Mouse (Mus musculus) CH12.LX (cell line): ENCODE results near the gene Ring1. TPM values are rescaled to one million over a fixed set of nuclear protein-coding genes. Genes with fewer than 3 reads are reported as not detected.

Experiments
- DNase-seq: peaks from one replicate; pipeline ENCODE4 v3.0.0-alpha.2; 2013; ENCODE audit errors: extremely low read depth
- H3K27ac ChIP-seq: 2 replicates; pipeline ENCODE4 v1.5.1; 2012; ENCODE audit warnings: low read depth, mild to moderate bottlenecking, control low read depth, moderate library complexity; ENCODE audit not compliant: insufficient read depth
- H3K27me3 ChIP-seq: replicated peaks from 2 replicates; pipeline ENCODE3; 2012; ENCODE audit warnings: inconsistent platforms
- H3K36me3 ChIP-seq, 2 experiments: replicated peaks in 1 of 2; 2 replicates each; pipeline versions ENCODE3 to v1.6.1; 2012; ENCODE audit warnings: inconsistent platforms in 1 of 2, low read length in 1 of 2, mild to moderate bottlenecking in 1 of 2, mixed read lengths in 1 of 2, moderate library complexity in 1 of 2; ENCODE audit not compliant: control insufficient read depth in 1 of 2, insufficient read depth in 1 of 2
- H3K4me1 ChIP-seq, 2 experiments: 2 replicates each; pipeline ENCODE4 v1.6.1; 2012; ENCODE audit warnings: inconsistent platforms in 1 of 2, moderate library complexity in 1 of 2; ENCODE audit not compliant: insufficient read depth in 2 of 2, control insufficient read depth in 1 of 2
- H3K4me2 ChIP-seq: 2 replicates; pipeline ENCODE4 v1.6.1; 2012; ENCODE audit warnings: low read depth, mild to moderate bottlenecking, control low read depth; ENCODE audit not compliant: poor library complexity, insufficient read depth, severe bottlenecking
- H3K4me3 ChIP-seq, 3 experiments: fragments of 150-350 bp in 1 of 3; sonication (generic) in 1 of 3; replicated peaks in 1 of 3; 2 replicates each; pipeline versions ENCODE3 to v1.5.1; 2011 to 2012; ENCODE audit warnings: low read depth in 2 of 3, low read length in 2 of 3, mild to moderate bottlenecking in 2 of 3, moderate library complexity in 2 of 3, control low read depth in 1 of 3, improper control_type of control experiment in 1 of 3, inconsistent platforms in 1 of 3, mixed read lengths in 1 of 3; ENCODE audit not compliant: poor library complexity in 1 of 3
- H3K79me2 ChIP-seq: replicated peaks from 2 replicates; pipeline ENCODE4 v1.6.1; 2012; ENCODE audit warnings: mild to moderate bottlenecking, moderate library complexity; ENCODE audit not compliant: control insufficient read depth, poor library complexity, insufficient read depth, severe bottlenecking; ENCODE audit errors: extremely low read depth
- H3K9ac ChIP-seq: 2 replicates; pipeline ENCODE4 v1.6.1; 2012; ENCODE audit warnings: low read depth, mild to moderate bottlenecking, control low read depth, moderate library complexity; ENCODE audit not compliant: insufficient read depth
- H3K9me3 ChIP-seq: replicated peaks from 2 replicates; pipeline ENCODE3; 2012; ENCODE audit warnings: low read length, inconsistent platforms, mixed read lengths
- CHD2 ChIP-seq: IDR thresholded peaks from 2 replicates; pipeline ENCODE4 v1.6.1; 2011; ENCODE audit warnings: low read length, improper control_type of control experiment
- CTCF ChIP-seq, 2 experiments: IDR thresholded peaks in 1 of 2; conservative IDR thresholded peaks in 1 of 2; 2 replicates each; pipeline ENCODE4 v1.5.1; 2011 to 2012; ENCODE audit warnings: low read depth in 2 of 2, low read length in 2 of 2, improper control_type of control experiment in 1 of 2, inconsistent platforms in 1 of 2, mild to moderate bottlenecking in 1 of 2, moderate library complexity in 1 of 2
- ELF1 ChIP-seq: IDR thresholded peaks from 2 replicates; pipeline ENCODE4 v1.6.1; 2014; ENCODE audit warnings: low read depth, mild to moderate bottlenecking, inconsistent platforms, low read length, improper control_type of control experiment
- HCFC1 ChIP-seq: IDR thresholded peaks from 2 replicates; pipeline ENCODE4 v1.6.1; 2012; ENCODE audit warnings: low read depth, mild to moderate bottlenecking, inconsistent platforms, low read length, improper control_type of control experiment
- IRF4 ChIP-seq: IDR thresholded peaks from 2 replicates; pipeline ENCODE4 v1.6.1; 2014; ENCODE audit warnings: low read depth, mild to moderate bottlenecking, inconsistent platforms, low read length, improper control_type of control experiment
- KAT2A ChIP-seq: IDR thresholded peaks from 2 replicates; pipeline ENCODE4 v1.6.1; 2012; ENCODE audit warnings: low read length, improper control_type of control experiment, inconsistent platforms; ENCODE audit not compliant: insufficient replicate concordance
- MAX ChIP-seq: IDR thresholded peaks from 2 replicates; pipeline ENCODE4 v1.6.1; 2011; ENCODE audit warnings: low read length, improper control_type of control experiment
- MYC ChIP-seq: IDR thresholded peaks from 2 replicates; pipeline ENCODE4 v1.6.1; 2011; ENCODE audit warnings: low read depth, mild to moderate bottlenecking, improper control_type of control experiment, low read length
- NELFE ChIP-seq: IDR thresholded peaks from 2 replicates; pipeline ENCODE4 v1.6.1; 2011; ENCODE audit warnings: low read depth, low read length, improper control_type of control experiment
- PAX5 ChIP-seq: IDR thresholded peaks from 2 replicates; pipeline ENCODE4 v1.6.1; 2012; ENCODE audit warnings: low read length, inconsistent platforms, mixed read lengths
- POLR2AphosphoS2 ChIP-seq: IDR thresholded peaks from 2 replicates; pipeline ENCODE4 v1.6.1; 2011; ENCODE audit warnings: low read depth, low read length, improper control_type of control experiment
- RAD21 ChIP-seq: IDR thresholded peaks from 2 replicates; pipeline ENCODE4 v1.6.1; 2011; ENCODE audit warnings: low read depth, mild to moderate bottlenecking, low read length, improper control_type of control experiment, moderate library complexity
- SIN3A ChIP-seq: IDR thresholded peaks from 2 replicates; pipeline ENCODE4 v1.6.1; 2012; ENCODE audit warnings: low read length, improper control_type of control experiment, inconsistent platforms
- SMC3 ChIP-seq: IDR thresholded peaks from 2 replicates; pipeline ENCODE4 v1.6.1; 2011; ENCODE audit warnings: low read depth, low read length, improper control_type of control experiment
- TCF12 ChIP-seq: IDR thresholded peaks from 2 replicates; pipeline ENCODE4 v1.6.1; 2014; ENCODE audit warnings: low read depth, mild to moderate bottlenecking, inconsistent platforms, low read length, improper control_type of control experiment
- USF2 ChIP-seq: conservative IDR thresholded peaks from 2 replicates; pipeline ENCODE4 v1.6.1; 2011; ENCODE audit warnings: low read depth, low read length, improper control_type of control experiment
- ZMIZ1 ChIP-seq: IDR thresholded peaks from 2 replicates; pipeline ENCODE4 v1.6.1; 2012; ENCODE audit warnings: low read depth, mild to moderate bottlenecking, inconsistent platforms, low read length, improper control_type of control experiment
- ZNF384 ChIP-seq: IDR thresholded peaks from 2 replicates; pipeline ENCODE4 v1.6.1; 2012; ENCODE audit warnings: low read depth, low read length, improper control_type of control experiment, inconsistent platforms
- dilution Hi-C: fragments of 300-500 bp; cut with MboI; formaldehyde crosslinking; loops from 2 replicates; pipeline ENCODE4 v1.14.3; 2020; ENCODE audit warnings: low sequenced_read_pairs; ENCODE audit not compliant: extremely low pct_unique_long_range_greater_than_20kb, extremely low pct_ligation_motif_present
- in situ Hi-C: fragments of 300-500 bp; cut with MboI; formaldehyde crosslinking; loops from 3 replicates; pipeline ENCODE4 v1.14.3; 2019; ENCODE audit warnings: low sequenced_read_pairs, low pct_ligation_motif_present, low pct_unique_long_range_greater_than_20kb, mixed read lengths
- polyA plus RNA-seq: library from polyadenylated mRNA; unstranded; fragments of >175 nt; gene quantifications from 2 replicates; pipeline ENCODE4 v1.2.1, GENCODE M21; 2012; ENCODE audit warnings: low read depth; ENCODE audit not compliant: insufficient read length
- total RNA-seq, 2 experiments: library from RNA; depleted of rRNA; stranded (reverse); fragments of 300-350 nt in 1 of 2; fragments of >200 nt in 1 of 2; gene quantifications; 2 replicates each; pipeline ENCODE4 v1.2.3; 2012 to 2014

The Ring1 gene
- total and polyA plus RNA-seq, 3 experiments = 11.9 to 18.0 (median 13.7) TPM

DNA sequence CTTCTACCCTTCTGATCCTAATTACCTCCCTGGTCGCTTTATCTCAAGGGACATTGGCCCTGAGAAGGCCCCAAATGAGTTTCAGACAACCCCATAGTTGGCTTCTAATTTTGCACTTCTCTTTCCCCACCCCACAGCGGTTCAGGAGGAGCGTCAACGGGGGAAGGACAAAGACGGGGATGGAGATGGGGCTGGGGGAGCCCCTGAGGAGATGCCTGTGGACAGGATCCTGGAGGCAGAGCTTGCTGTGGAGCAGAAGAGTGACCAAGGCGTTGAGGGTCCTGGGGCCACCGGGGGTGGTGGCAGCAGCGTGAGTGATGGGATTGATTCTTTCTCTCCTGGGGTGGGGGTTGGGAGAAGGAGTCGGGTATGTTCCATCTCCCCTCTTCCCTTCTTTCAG is 11.0 kb upstream of the Ring1 start:
- Histone ChIP-seq H3K27ac (no peak overlapping the region), H3K9me3 (no peaks in the 10 kb centered on the region), H3K36me3 (peaks cover 34 to 68% of the 10 kb centered on the region in 2 experiments)
- in situ Hi-C loops = no loop called here
- TF ChIP-seq USF2 (no peak), NELFE (no peak), TCF12 (no peak), ZMIZ1 (no peak), RAD21 (no peak), MYC (no peak), PAX5 (no peak), ZNF384 (no peak), HCFC1 (no peak)
- TF ChIP-seq, all 38 proteins: peak for 0
- dilution Hi-C loops = no loop called here
- Histone ChIP-seq H3K4me3 (no peak overlapping the region), H3K4me1 (peaks cover 8 to 26% of the 10 kb centered on the region in 2 experiments), H3K79me2 (peaks cover 22% of the 10 kb centered on the region), H3K9ac (no peak overlapping the region), H3K4me2 (no peak overlapping the region), H3K27me3 (no peaks in the 10 kb centered on the region)
- no peak for DNase-seq

DNA sequence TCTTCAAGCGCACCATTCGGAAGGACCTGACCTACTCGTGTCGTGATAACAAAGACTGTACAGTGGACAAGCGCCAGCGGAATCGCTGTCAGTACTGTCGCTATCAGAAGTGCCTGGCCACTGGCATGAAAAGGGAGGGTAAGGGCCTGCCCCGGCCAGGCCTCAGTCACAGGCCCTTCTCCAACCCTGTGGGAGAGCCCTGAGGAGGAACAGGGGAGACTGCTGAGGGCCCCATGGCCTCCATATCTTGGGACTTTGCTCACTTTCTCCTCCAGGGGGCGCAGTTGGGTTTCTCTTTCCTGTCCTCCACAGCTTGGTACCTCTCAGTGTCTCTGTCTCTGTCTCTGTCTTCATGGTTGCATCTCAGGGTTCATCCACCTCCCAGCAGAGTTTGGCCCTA is 9.6 kb upstream of the Ring1 start:
- Histone ChIP-seq H3K4me2 (no peak overlapping the region), H3K9ac (no peak overlapping the region), H3K27ac (no peak overlapping the region), H3K4me1 (peaks cover 13 to 33% of the 10 kb centered on the region in 2 experiments), H3K79me2 (peaks cover 32% of the 10 kb centered on the region), H3K27me3 (no peaks in the 10 kb centered on the region), H3K4me3 (no peak overlapping the region), H3K9me3 (no peaks in the 10 kb centered on the region), H3K36me3 (peaks cover 45 to 71% of the 10 kb centered on the region in 2 experiments)
- TF ChIP-seq IRF4 = 0 out of 2 replicates have a peak, but pooled peaks have one; percentile 10
- TF ChIP-seq SIN3A = no peak
- no peak for TF ChIP-seq ELF1
- TF ChIP-seq KAT2A = no peak
- 0 out of 2 replicates have a peak, but pooled peaks have one; percentile 19 for TF ChIP-seq CHD2
- TF ChIP-seq HCFC1 = peak; percentile 34; the same call in 1 of the 2 replicates
- no peak for TF ChIP-seq POLR2AphosphoS2
- TF ChIP-seq CTCF (conservative IDR thresholded peaks at IDR 0.05 in 1 of 2, IDR thresholded peaks at IDR 0.05 in 1 of 2; ENCODE audit: low read depth in 2 of 2, low read length in 2 of 2) = peak; percentile 59 to 78
- TF ChIP-seq SMC3 = peak; percentile 51
- peak; percentile 50; the same call in 1 of the 2 replicates for TF ChIP-seq NELFE
- TF ChIP-seq MAX = peak; percentile 35; the same call in 1 of the 2 replicates
- TF ChIP-seq RAD21 = peak; percentile 36
- in situ Hi-C loops (no loop called here), dilution Hi-C loops (no loop called here)
- DNase-seq = peak; percentile 87
